Mouse (Mus musculus): Measurements from ENCODE around the gene Ppp1r32. TPM values are rescaled to one million over a fixed set of nuclear protein-coding genes. Genes with fewer than 3 reads are reported as not detected.

Ppp1r32 gene
- polyA plus RNA-seq (2021): 0.14 TPM

- ATAC-seq (no peak), DNase-seq (ENCODE audit: low read depth, low spot score) (no peak)
- ChIA-PET CTCF (interaction anchor here (1.2 to 10.4 kb wide), 3 partner anchors 9 to 31 kb away, joined by 4 to 101 read pairs (median 6); no protein-coding TSS in a partner anchor), POLR2A (interaction anchor here (0.8 kb wide), 1 partner anchor 26 kb away, joined by 3 read pairs; the partner anchor contains the start of gene Lrrc10b)
- in situ Hi-C loops (cut with MboI; ENCODE audit: low pct_unique_long_range_greater_than_20kb): loop anchor here (10.0 kb wide), 1 partner anchor 158 kb away; no protein-coding TSS in a partner anchor
- no peak for TF ChIP-seq CTCF (IDR thresholded peaks at IDR 0.05)
- H3K27me3 ChIP-seq: peaks cover 15% of the 10 kb centered on the region
Measured at GRCm38 (mm10) chr19:10482703-10483102, at the start of gene Ppp1r32. Ppp1r32 (minus strand) TSS chr19:10482928.

GRCm38 (mm10) chr19:10530082-10530481, 47.4 kb upstream of the Ppp1r32 start:
- CTCF ChIA-PET: interaction anchor here (0.7 to 1.6 kb wide), 4 partner anchors 9 to 72 kb away, joined by 3 to 5 read pairs (median 4); no protein-coding TSS in a partner anchor

GRCm38 (mm10) chr19:10525910-10526309, 43.2 kb upstream of the Ppp1r32 start, which contains the start of gene Sdhaf2:
Sdhaf2 (minus strand) TSS chr19:10526142.
- in situ Hi-C loops (cut with MboI; ENCODE audit: low pct_unique_long_range_greater_than_20kb): no loop called here
- peak; percentile 68 for TF ChIP-seq CTCF (IDR thresholded peaks at IDR 0.05)
- ATAC-seq (no peak), DNase-seq (ENCODE audit: low read depth, low spot score) (peak; percentile 20)
- ChIA-PET CTCF (interaction anchor here (1.0 to 2.3 kb wide), 5 partner anchors 10 to 76 kb away, joined by 3 to 8 read pairs (median 4); no protein-coding TSS in a partner anchor), POLR2A (interaction anchor here (0.6 to 1.3 kb wide), 7 partner anchors 10 to 1522 kb away, joined by 3 to 4 read pairs (median 3); partner anchors contain the start of gene Tmem216)
- H3K27me3 ChIP-seq: no peaks in the 10 kb centered on the region

More at GRCm38 (mm10) chr19:10530082-10530481, 47.4 kb upstream of the Ppp1r32 start:
- DNase-seq (ENCODE audit: low read depth, low spot score) (no peak), ATAC-seq (no peak)
- no peaks in the 10 kb centered on the region for H3K27me3 ChIP-seq
- TF ChIP-seq CTCF (IDR thresholded peaks at IDR 0.05): peak; percentile 50
- in situ Hi-C loops (cut with MboI; ENCODE audit: low pct_unique_long_range_greater_than_20kb): no loop called here
- POLR2A ChIA-PET: no interaction called here

GRCm38 (mm10) chr19:10525106-10525901, 42.6 kb upstream of the Ppp1r32 start, which contains the start of gene Cpsf7:
Cpsf7 (plus strand) TSS chr19:10525266.
- POLR2A ChIA-PET: interaction anchor here (0.6 to 1.3 kb wide), 7 partner anchors 11 to 291 kb away, joined by 3 to 4 read pairs (median 3); partner anchors contain the start of gene Tmem216
- CTCF ChIA-PET: interaction anchor here (1.1 to 2.3 kb wide), 5 partner anchors 11 to 77 kb away, joined by 3 to 8 read pairs (median 4); no protein-coding TSS in a partner anchor

GRCm38 (mm10) chr19:10524784-10525105, 42.0 kb upstream of the Ppp1r32 start:
- POLR2A ChIA-PET: interaction anchor here (0.6 to 1.2 kb wide), 2 partner anchors 19 to 36 kb away, joined by 3 read pairs; no protein-coding TSS in a partner anchor
- in situ Hi-C loops (cut with MboI; ENCODE audit: low pct_unique_long_range_greater_than_20kb): no loop called here

More at GRCm38 (mm10) chr19:10525106-10525901, 42.6 kb upstream of the Ppp1r32 start, which contains the start of gene Cpsf7:
- DNase-seq (ENCODE audit: low read depth, low spot score) (peak; percentile 58), ATAC-seq (peak; percentile 83)
- in situ Hi-C loops (cut with MboI; ENCODE audit: low pct_unique_long_range_greater_than_20kb): no loop called here
- no peaks in the 10 kb centered on the region for H3K27me3 ChIP-seq
- no peak for TF ChIP-seq CTCF (IDR thresholded peaks at IDR 0.05)

GRCm38 (mm10) chr19:10523483-10524080, 40.9 kb upstream of the Ppp1r32 start:
- ChIA-PET CTCF (interaction anchor here (2.9 kb wide), 1 partner anchor 22 kb away, joined by 12 read pairs; no protein-coding TSS in a partner anchor), POLR2A (no interaction called here)
- TF ChIP-seq CTCF (IDR thresholded peaks at IDR 0.05): no peak
- in situ Hi-C loops (cut with MboI; ENCODE audit: low pct_unique_long_range_greater_than_20kb): no loop called here
- ATAC-seq (no peak), DNase-seq (ENCODE audit: low read depth, low spot score) (no peak)
- H3K27me3 ChIP-seq: no peaks in the 10 kb centered on the region

More at GRCm38 (mm10) chr19:10524784-10525105, 42.0 kb upstream of the Ppp1r32 start:
- H3K27me3 ChIP-seq: no peaks in the 10 kb centered on the region
- TF ChIP-seq CTCF (IDR thresholded peaks at IDR 0.05): no peak
- CTCF ChIA-PET: interaction anchor here (1.1 to 2.3 kb wide), 2 partner anchors 12 to 15 kb away, joined by 4 to 8 read pairs; no protein-coding TSS in a partner anchor
- ATAC-seq: peak; percentile 45
- DNase-seq (ENCODE audit: low read depth, low spot score): peak; percentile 20

DNA sequence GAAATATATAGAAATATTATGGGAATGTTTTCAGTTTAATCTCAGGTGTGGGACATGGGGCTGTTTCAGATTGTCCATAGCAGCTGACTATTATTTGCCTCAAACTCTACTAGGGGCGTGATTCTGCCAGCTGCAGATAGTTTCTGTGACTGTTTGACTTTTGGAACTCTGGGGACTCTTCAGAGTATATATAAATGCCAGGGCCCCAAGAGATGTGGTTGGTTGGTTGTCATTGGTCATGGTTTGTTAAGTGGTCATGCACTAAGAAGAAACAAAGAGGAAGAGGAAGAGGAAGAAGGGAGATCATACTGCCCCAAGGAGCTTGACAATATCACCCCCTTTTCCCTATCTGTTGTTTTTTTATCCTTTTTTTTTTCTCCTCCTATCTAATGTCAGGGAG, 39.2 kb upstream of the Ppp1r32 start:
- no peak for ATAC-seq
- TF ChIP-seq CTCF (IDR thresholded peaks at IDR 0.05): no peak
- H3K27me3 ChIP-seq: no peaks in the 10 kb centered on the region
- in situ Hi-C loops (cut with MboI; ENCODE audit: low pct_unique_long_range_greater_than_20kb): no loop called here
- ChIA-PET POLR2A (interaction anchor here (1.3 kb wide), 1 partner anchor 23 kb away, joined by 3 read pairs; no protein-coding TSS in a partner anchor), CTCF (interaction anchor here (1.0 to 2.9 kb wide), 2 partner anchors 20 to 25 kb away, joined by 3 to 12 read pairs; no protein-coding TSS in a partner anchor)
- no peak for DNase-seq (ENCODE audit: low read depth, low spot score)

GRCm38 (mm10) chr19:10520355-10520754, 37.6 kb upstream of the Ppp1r32 start:
- ChIA-PET POLR2A (interaction anchor here (0.7 kb wide), 1 partner anchor 59 kb away, joined by 3 read pairs; no protein-coding TSS in a partner anchor), CTCF (interaction anchor here (0.9 to 2.6 kb wide), 3 partner anchors 9 to 21 kb away, joined by 3 to 10 read pairs (median 4); no protein-coding TSS in a partner anchor)
- TF ChIP-seq CTCF (IDR thresholded peaks at IDR 0.05): peak; percentile 70
- no peak for ATAC-seq
- H3K27me3 ChIP-seq: no peaks in the 10 kb centered on the region
- in situ Hi-C loops (cut with MboI; ENCODE audit: low pct_unique_long_range_greater_than_20kb): no loop called here
- DNase-seq (ENCODE audit: low read depth, low spot score): no peak

GRCm38 (mm10) chr19:10510759-10511330, 28.1 kb upstream of the Ppp1r32 start:
- in situ Hi-C loops (cut with MboI; ENCODE audit: low pct_unique_long_range_greater_than_20kb): no loop called here
- no peak for DNase-seq (ENCODE audit: low read depth, low spot score)
- no peak for TF ChIP-seq CTCF (IDR thresholded peaks at IDR 0.05)
- ATAC-seq: no peak
- no peaks in the 10 kb centered on the region for H3K27me3 ChIP-seq
- POLR2A ChIA-PET: no interaction called here
- CTCF ChIA-PET: interaction anchor here (0.9 to 1.4 kb wide), 3 partner anchors 8 to 13 kb away, joined by 3 to 6 read pairs (median 4); no protein-coding TSS in a partner anchor
